Mouse (Mus musculus) frontal cortex, adult (tissue): ENCODE results near the gene Serinc4.
"Not testable (repeated sequence)": the region's sequence is repeated elsewhere in the genome, so short reads cannot be mapped to it uniquely, and the experiment has no call there.

Source experiments
- ATAC-seq: cut with Nextera tagmentation; 2 replicates; pipeline ENCODE4 v1.9.2; 2017; ENCODE audit warnings: mild to moderate bottlenecking, moderate library complexity, mixed read lengths; ENCODE audit not compliant: low TSS enrichment

Gene Serinc4

GRCm38 (mm10) chr2:121456692-121457642 is at the start of gene Serinc4:
TSS of gene Serinc4 (minus strand) at chr2:121456781.
- peak; percentile 90 for ATAC-seq

DNA sequence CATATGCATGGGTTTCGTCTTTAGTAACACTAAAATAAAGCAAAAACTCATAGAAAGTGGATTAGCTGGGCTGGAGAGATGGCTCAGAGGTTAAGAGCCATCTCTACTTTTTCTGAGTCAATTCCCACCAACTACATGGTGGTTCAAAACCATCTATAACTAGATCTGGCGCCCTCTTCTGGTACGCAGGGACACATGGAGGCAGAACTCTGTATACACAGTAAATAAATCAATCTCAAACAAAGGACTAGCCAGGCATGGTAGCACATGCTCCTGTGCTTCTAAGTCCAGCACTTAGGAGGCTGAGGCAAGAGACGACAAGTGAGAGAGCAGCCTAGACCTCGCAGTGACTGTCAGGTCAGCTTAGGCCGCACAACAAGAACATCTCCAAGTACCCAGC is 45.0 kb upstream of the Serinc4 start:
- ATAC-seq: not testable (repeated sequence)

GRCm38 (mm10) chr2:121484403-121484802 is 27.8 kb upstream of the Serinc4 start:
- not testable (repeated sequence) for ATAC-seq

DNA sequence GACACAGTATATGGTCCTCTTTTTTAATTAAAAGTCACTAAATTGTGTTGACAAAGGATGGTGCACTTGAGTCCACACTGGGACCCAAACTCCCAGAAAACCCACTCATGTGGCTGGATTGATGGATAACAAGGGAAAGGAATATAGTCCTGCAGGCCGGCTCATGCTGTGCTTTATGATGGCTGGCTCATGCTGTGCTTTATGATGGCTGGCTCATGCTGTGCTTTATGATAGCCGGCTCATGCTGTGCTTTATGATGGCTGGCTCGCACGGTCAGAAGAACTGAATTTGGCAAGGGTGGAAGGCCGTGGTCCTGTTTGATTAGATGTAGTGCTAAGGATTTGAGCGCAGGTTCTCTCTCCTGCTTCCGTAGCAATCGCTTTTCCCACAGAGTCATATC is 27.0 kb upstream of the Serinc4 start:
- no peak for ATAC-seq

- not testable (repeated sequence) for ATAC-seq
Observed at GRCm38 (mm10) chr2:121480916-121481315, 24.3 kb upstream of the Serinc4 start.

DNA sequence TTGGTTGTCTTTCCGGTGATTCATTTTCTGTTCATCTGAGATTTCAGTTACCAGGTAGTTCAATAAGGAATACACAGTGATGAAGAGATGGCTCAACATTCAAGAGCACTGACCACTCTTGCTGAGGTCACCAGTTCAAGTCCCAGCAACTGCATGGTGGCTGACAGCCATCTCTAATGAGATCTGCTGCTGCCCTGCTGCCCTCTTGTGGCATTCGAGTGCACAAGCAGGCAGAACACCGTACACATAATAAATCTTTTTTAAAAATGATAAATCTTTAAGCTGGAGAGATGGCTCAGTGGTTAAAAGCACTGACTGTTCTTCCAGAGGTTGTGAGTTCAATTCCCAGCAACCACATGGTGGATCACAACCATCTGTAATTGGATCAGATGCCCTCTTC is 23.9 kb upstream of the Serinc4 start:
- ATAC-seq: no peak

DNA sequence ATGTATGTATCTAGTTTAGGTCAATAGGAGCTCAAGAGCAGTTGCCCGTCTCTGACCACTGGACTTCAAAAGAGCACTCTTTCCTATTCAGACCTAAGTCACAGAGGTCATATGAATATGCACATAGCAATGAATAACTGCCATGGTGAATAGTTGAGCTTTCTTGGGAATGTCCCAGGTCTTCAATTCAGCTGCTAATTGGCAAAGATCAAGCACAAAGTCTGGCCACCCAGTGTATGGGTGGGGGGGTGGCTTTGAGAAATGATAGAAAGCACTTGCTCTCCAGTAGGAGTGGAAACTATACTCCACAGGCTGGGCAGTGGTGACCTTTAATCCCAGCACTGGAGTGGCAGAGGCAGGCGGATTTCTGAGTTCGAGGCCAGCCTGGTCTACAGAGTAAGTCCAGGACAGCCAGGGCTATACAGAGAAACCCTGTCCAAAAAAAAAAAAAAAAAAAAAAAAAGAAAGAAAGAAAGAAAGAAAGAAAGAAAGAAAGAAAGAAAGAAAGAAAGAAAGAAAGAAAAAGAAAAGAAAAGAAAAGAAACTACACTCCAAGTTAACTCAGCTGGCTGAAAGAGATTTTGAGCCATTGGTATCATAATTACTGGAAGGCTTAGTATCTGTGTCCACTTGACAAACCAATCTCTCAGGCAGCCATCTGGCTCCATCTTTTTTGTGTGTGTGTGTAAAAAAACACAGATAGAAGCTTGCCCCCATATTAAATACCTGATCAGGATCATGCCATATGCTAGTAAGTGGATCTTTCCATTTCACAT is 21.1 kb upstream of the Serinc4 start:
- no peak for ATAC-seq

GRCm38 (mm10) chr2:121475306-121475705 is 18.7 kb upstream of the Serinc4 start:
- not testable (repeated sequence) for ATAC-seq

DNA sequence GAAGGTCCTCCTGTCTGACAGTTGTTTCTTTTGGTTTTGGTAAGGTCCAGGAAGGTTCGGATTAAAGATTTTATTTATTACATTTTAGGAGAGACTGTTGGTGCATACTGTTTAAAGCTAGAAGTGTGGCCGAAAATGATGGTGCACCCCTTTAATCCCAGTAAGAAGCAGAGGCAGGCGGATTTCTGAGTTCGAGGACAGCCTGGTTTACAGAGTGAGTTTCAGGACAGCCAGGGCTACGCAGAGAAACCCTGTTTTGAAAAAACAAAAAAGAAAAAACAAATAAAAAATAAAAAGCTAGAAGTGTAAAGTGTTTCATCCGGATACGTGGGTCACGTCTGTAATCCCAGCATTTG is 17.6 kb upstream of the Serinc4 start:
- no peak for ATAC-seq

DNA sequence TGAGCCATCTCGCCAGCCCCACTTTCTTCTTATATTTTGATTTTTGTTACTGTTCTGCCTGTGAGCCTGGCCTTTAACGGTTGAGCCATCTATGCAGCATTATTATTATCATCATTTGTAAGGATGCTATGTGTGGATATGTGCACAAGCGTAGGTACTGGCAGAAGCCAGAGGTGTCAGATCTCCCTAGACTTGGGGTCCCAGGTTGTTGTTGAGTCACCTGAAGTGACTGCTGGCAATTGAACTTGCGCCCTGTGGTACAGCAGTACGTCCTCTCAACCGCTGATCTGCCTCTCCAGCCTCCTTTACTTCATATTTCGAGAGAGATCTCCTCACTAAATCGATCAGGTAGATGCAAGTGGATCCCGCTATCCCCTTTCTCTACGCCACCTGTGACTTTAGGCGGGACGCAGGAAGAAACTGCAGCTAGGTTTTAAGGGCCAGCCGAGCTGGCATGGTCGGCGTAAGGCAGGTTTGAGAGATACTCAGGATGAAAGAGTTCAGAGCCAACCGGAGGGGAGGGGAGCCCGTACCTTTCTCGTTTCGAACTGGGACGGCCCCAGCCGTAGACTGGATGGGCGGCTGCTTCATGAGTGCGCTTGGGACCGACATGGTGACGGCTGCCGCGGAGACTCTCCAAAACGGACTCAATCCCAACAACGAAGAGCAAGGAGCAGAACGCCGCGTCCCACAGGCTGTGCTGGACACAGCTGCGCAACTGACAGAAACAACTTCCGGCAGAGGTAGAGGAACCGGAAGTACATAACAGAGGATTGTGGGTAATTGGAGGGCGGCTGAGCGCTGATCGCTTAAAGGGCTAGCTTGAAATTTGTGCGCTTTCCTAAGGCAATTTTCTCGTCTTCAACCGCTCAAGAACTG is 17.0 kb upstream of the Serinc4 start, which contains the start of gene Mfap1b:
Gene Mfap1b (minus strand): TSS at position 767 of the 879 bp plus-strand sequence.
- peak; percentile 99 for ATAC-seq

DNA sequence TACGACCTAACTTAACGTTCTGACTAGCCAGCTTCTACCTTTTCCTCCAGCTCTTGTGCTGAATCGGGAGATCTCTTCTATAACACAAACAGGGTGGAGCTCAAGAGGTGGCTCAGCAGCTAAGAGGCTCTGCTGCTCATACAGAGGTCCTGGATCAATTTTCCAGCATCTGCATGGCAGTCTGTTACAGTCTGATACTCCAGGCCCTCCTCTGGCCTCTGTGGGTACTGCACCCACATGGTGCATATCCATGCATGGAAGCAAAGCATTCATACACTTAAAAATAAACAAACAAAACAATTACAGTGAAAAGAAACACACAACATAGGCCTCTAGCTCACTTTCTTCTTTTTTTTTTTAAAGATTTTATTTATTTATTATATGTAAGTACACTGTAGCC is 16.2 kb upstream of the Serinc4 start:
- not testable (repeated sequence) for ATAC-seq

GRCm38 (mm10) chr2:121468982-121469381 is 12.4 kb upstream of the Serinc4 start:
- ATAC-seq: not testable (repeated sequence)

DNA sequence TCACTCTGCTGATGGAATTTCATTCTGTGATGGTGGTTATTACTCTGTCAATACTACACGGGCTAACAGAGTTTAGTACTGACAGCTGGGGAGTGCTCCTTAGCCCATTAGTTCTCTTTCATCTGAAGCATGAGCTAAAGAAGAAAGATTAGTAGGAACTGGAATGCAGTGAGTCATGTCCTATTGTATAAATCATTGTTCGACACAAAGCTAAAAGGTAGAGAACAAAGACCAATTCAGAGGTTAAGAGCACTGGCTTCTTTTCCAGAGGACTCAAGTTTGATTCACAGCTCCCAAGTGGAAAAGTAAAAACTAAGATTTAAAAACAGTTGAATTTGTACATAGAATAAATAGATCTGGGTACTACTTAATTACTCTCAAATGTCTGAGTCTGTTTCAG is 3.5 kb upstream of the Serinc4 start:
- no peak for ATAC-seq

DNA sequence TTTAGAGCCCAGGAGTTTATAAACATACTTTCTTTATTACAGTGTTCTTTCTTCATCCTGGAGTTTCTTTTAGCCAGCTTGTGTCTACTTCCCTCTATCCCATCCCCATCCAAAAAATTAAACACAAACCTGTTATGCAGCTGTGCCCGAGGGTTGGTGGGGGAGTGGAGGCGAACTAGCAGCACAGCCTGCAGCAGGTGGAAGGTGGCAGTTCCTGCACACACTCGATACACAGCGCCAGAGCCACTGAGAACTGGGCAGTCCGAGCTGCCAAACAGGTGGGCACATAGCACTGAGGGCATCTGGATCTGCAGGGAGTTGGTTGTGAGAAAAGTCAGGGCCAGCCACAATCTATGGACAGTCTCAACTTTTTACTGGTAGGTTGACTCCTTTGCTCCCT is 1.0 kb downstream of the Serinc4 start:
- ATAC-seq: no peak

GRCm38 (mm10) chr2:121453917-121454316 is 2.7 kb downstream of the Serinc4 start:
- no peak for ATAC-seq

DNA sequence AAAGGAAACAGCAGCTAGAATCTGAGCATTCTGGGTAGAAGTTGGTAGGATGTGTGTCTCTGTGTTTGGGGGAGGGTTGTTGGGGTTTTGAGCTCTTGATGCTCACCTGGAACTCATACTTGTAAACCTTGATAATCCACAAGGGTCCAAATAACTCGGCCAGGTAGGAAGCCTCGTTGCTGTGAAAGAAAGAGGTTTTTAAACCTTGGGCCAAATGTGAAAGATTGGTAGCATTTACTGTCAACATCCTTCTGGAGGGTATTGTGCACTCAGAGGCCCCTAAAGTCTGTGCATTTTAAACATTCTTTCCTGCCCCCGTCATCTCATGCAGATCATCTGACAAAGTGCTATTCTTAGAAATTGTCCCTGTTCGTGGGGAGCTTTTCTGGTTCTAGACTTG is 3.6 kb downstream of the Serinc4 start, which contains the start of gene Hypk:
Gene Hypk (plus strand): TSS at position 301 of the 400 bp plus-strand sequence.
- ATAC-seq: no peak

DNA sequence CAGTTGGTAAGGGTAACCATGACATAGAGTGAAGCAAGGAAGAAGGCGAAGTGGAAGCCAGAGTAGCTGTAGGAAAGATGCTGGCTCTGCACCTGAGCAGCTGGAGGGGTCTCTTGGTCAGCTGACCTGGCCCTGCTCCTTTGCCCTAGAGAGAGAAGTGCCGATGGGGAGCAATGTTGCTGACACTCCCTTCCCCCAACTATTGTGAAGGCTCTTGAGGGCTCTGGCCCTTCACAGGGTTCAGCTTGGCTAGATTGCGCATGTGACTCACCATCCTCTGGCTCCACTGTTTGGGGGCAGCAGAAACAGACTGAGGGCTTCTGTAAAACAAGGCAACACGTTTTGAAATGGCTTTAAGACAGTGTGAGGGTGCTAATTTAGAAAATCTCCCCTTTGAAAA is 4.2 kb downstream of the Serinc4 start:
- no peak for ATAC-seq

DNA sequence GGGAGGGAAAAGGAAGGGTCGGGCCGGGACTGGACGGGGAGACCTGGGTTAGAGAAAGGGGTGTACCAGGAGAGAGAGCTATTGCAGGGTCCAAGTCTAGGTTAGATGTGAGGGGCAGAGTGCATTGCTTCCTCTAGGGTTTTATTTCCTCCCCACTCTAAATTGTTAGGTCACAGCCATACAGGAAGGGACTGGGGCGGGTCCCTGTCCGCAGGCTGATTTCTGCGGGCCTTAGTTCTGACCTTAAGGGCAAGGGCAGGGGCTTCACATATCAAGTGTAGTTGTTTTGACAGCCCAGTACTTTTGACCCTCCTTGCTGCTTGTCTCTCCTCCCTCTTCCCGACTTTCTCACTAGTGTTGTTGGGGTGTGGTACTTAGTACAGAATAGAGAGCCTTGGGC is 6.5 kb downstream of the Serinc4 start:
- ATAC-seq: no peak

- peak; percentile 13 for ATAC-seq
Observed at GRCm38 (mm10) chr2:121449545-121450011, 7.0 kb downstream of the Serinc4 start.

DNA sequence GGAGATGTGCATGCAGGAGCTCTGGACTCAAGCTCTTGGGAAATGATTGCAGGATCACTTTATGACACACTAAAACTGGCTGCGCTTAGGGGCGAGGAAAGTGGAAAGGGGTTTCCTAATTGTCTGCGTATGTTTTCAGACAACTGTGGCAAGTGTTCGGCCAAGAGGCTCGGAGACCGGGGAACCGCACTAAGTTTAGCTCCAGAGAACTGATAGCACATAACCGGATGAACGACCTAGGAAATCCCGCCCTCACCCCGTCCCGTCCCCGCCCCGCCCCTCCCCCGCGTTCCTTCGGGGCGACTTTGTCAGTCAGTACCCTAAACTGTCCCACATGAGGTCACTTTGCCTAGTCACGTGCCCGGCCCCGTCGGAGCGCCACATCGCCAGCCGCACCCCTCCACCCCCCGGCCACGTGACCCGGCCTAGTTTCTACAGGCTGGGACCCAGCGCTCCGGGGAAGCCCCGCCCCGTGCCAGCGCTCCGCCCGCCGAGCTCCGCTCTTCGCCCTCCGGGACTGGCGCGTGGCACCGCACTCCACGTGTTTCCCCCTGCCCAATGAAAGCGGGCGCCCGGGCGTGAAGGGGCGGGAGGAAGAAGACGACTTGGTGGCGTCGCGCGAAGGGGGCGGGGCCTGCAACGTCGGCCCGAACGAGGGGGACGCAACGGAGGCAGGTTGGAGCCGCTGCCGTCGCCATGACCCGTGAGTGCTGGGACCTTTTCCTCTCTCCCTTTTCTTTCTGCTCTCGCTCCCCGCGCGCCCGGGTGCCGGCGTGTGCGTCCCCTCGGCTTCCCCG is 7.6 kb downstream of the Serinc4 start, which contains the start of gene Serf2:
Gene Serf2 (plus strand): TSS at position 457 of the 797 bp plus-strand sequence.
- peak; percentile 95 for ATAC-seq
